Mouse (Mus musculus) midbrain, embryonic 11.5 days (tissue): ENCODE measurements around the gene Camk1d. TPM values are rescaled to one million over a fixed set of nuclear protein-coding genes. Genes with fewer than 3 reads are reported as not detected.
A peak's percentile ranks its signal among the peaks of the same experiment; 100 is the strongest.
"Not testable (repeated sequence)": the region's sequence is repeated elsewhere in the genome, so short reads cannot be mapped to it uniquely, and the experiment has no call there.

Experiments
- ATAC-seq: fragments of 200-750 bp; cut with Nextera tagmentation; 2 replicates; pipeline ENCODE4 v1.8.0; 2017; ENCODE audit warnings: moderate TSS enrichment, moderate library complexity; ENCODE audit not compliant: low FRiP score
- DNase-seq: peaks from one replicate; pipeline ENCODE4 v3.0.0; 2015; ENCODE audit warnings: low spot score; ENCODE audit errors: missing footprints
- H3K27ac ChIP-seq: fragments of 300-500 bp; sonication (generic); 2 replicates; pipeline ENCODE4 v1.5.1; 2014; ENCODE audit warnings: low read depth, low read length
- H3K27me3 ChIP-seq: fragments of 300-500 bp; sonication (generic); 2 replicates; pipeline ENCODE4 v1.6.1; 2014; ENCODE audit warnings: mild to moderate bottlenecking, low read length, moderate library complexity, mixed read lengths; ENCODE audit not compliant: control insufficient read depth, insufficient read depth
- H3K36me3 ChIP-seq: fragments of 300-500 bp; sonication (generic); 2 replicates; pipeline ENCODE4 v1.6.1; 2014; ENCODE audit warnings: mild to moderate bottlenecking, low read length, moderate library complexity, mixed read lengths; ENCODE audit not compliant: control insufficient read depth, insufficient read depth
- H3K4me1 ChIP-seq: fragments of 300-500 bp; sonication (generic); 2 replicates; pipeline ENCODE4 v1.6.1; 2014; ENCODE audit warnings: low read length; ENCODE audit not compliant: control insufficient read depth, insufficient read depth
- H3K4me2 ChIP-seq: fragments of 300-500 bp; sonication (generic); 2 replicates; pipeline ENCODE4 v1.6.1; 2014; ENCODE audit warnings: mild to moderate bottlenecking, moderate library complexity
- H3K4me3 ChIP-seq: fragments of 300-500 bp; sonication (generic); 2 replicates; pipeline ENCODE4 v1.5.1; 2014; ENCODE audit warnings: low read depth, low read length
- H3K9ac ChIP-seq: fragments of 300-500 bp; sonication (generic); 2 replicates; pipeline ENCODE4 v1.6.1; 2014; ENCODE audit warnings: low read length
- H3K9me3 ChIP-seq: fragments of 300-500 bp; sonication (generic); 2 replicates; pipeline ENCODE4 v1.6.1; 2016; ENCODE audit warnings: low read length; ENCODE audit not compliant: control insufficient read depth
- WGBS: fragments of 180-500 bp; shearing (Covaris S2); extraction: QIAGEN DNeasy Blood & Tissue Kit; methylation state at CpG from one replicate; pipeline ENCODE4 v1.1.7; 2014; 5-methylcytosine and 5-hydroxymethylcytosine counted together
- polyA plus RNA-seq: library from polyadenylated mRNA; unstranded; fragments of >200 nt; fragmentation: Nextera tagmentation; extraction: Ambion mirVana; gene quantifications from 2 replicates; pipeline ENCODE4 v1.2.1, GENCODE M21; 2014

Camk1d gene
- polyA plus RNA-seq, 1 experiment from 2014 or later: 2.0 TPM

DNA sequence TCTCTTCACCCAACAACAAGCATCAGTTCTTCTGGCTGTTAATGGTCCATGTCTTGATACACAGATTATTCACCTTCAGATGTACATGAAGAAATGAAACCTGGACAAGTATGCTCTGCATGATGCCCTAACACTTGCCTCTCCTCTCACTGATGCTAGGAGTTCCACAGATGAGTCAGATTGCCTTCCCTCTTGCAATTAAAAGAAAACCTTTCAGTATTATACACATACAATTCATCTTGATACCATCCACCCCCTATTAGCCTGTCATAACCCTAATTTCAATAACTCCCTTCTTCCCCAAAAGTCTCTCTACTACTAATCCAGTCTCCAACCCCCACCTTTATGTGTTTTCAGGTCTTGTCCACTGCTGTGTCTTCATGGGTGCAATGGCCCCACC lies 321.4 kb downstream of the Camk1d start:
- no peaks in the 10 kb centered on the region for H3K4me1 ChIP-seq
- no peaks in the 10 kb centered on the region for H3K27me3 ChIP-seq
- no peak overlapping the region for H3K4me2 ChIP-seq
- no peaks in the 10 kb centered on the region for H3K9me3 ChIP-seq
- no peak overlapping the region for H3K9ac ChIP-seq
- no peaks in the 10 kb centered on the region for H3K36me3 ChIP-seq
- ATAC-seq: no peak
- H3K27ac ChIP-seq: no peak overlapping the region
- DNase-seq: no peak
- H3K4me3 ChIP-seq: no peak overlapping the region

DNA sequence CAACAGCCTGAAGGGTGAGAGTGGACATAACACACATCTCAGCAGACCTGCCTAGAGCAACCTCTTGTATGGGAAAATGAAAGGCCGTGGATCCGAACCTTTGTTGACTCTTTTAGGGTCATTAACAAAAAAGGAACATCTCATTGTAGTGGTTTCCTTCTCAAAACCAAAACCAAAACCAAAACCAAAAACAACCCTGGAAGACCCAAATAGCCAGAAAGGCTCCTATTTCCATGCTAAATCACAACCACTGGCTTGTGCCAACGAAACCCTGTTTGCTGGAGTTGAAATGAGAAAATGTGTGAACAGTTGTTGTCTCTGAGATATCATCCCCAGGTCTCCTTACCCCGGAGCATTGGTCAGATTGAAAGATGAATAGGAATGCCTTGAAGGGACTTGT lies 321.8 kb downstream of the Camk1d start:
- Histone ChIP-seq H3K4me1 (no peaks in the 10 kb centered on the region), H3K4me3 (no peak overlapping the region), H3K36me3 (no peaks in the 10 kb centered on the region), H3K9me3 (no peaks in the 10 kb centered on the region), H3K9ac (no peak overlapping the region), H3K27me3 (no peaks in the 10 kb centered on the region), H3K27ac (no peak overlapping the region), H3K4me2 (no peak overlapping the region)
- DNase-seq (no peak), ATAC-seq (no peak)
- 90% methylated on average over 4 of the region's 4 CpGs for WGBS

DNA sequence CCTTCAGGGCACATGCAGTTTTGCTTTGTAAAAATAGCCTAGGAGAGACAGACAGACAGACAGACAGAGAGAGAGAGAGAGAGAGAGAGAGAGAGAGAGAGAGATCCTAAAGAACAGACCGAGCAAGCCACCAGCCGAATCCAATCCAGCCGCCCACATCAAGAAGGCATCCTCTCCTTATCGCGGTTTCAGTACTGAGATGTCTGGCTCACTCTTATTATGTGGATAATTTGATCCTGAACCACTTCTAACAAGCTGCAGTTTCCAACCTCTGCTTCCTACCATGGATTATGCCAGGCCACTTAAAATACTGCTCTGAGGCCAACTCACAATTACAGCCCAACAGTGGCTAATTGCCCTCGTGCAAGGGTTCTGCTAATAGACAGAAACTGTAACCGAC lies 325.9 kb downstream of the Camk1d start:
- no peaks in the 10 kb centered on the region for H3K4me1 ChIP-seq
- no peaks in the 10 kb centered on the region for H3K27me3 ChIP-seq
- DNase-seq (no peak), ATAC-seq (no peak)
- 88% methylated on average over 7 of the region's 7 CpGs for WGBS
- no peak overlapping the region for H3K4me3 ChIP-seq
- no peak overlapping the region for H3K4me2 ChIP-seq
- H3K9ac ChIP-seq: no peak overlapping the region
- no peaks in the 10 kb centered on the region for H3K9me3 ChIP-seq
- no peak overlapping the region for H3K27ac ChIP-seq
- no peaks in the 10 kb centered on the region for H3K36me3 ChIP-seq

DNA sequence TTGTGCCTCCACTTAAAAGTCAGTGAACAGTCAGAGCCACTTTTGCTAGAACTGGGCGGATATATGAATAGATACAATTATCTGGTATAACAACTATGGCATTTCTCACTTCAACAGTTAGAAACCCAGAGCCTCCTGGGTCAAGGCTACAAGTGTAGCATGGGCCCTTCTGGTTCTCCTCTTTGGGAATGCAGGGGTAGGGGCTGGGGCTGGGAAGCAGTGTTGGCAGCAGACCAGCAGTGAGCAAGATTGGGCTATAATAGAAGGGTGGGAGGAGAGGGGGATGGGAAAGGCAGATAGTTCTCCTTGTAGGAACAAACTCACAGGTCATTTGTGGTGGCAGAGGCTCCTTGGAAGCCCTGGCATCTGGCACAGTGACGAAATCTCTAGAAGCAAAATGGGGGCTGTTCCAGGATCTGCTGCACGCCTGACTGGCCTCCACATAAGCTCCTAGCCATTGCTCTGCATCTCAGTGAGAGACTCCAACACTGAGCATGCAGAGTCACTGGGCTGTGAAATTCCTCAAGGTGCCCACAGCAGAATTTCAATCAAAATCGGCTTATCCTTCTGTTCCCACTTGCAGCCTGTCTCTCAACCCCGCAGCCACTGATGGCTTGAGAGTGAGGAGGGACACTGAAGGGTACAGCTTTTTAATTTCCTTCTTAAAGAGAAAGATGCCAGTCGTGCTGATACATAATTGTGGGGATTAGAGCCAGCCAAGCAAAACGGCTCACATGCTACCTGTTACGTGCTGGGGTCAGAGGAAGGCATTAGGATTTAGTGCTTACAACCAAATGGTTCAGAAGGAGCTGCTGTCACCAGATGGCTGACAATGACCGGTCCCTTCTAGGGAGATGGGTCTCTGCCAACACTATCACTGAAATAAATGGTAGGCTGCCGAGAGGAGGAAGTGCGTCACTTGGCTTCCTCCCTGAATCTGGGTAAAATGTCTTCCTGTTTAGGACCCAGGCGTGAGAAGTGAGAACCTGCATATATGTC lies 332.3 kb downstream of the Camk1d start:
- H3K4me1 ChIP-seq: peaks cover 7% of the 10 kb centered on the region; the same call in 1 of the 2 replicates
- H3K9ac ChIP-seq: no peak overlapping the region
- H3K27ac ChIP-seq: no peak overlapping the region
- no peaks in the 10 kb centered on the region for H3K27me3 ChIP-seq
- ATAC-seq (peak; percentile 54), DNase-seq (peak; percentile 89)
- no peak overlapping the region for H3K4me3 ChIP-seq
- H3K9me3 ChIP-seq: no peaks in the 10 kb centered on the region
- 26% methylated on average over 12 of the region's 12 CpGs for WGBS
- no peak overlapping the region for H3K4me2 ChIP-seq
- no peaks in the 10 kb centered on the region for H3K36me3 ChIP-seq

DNA sequence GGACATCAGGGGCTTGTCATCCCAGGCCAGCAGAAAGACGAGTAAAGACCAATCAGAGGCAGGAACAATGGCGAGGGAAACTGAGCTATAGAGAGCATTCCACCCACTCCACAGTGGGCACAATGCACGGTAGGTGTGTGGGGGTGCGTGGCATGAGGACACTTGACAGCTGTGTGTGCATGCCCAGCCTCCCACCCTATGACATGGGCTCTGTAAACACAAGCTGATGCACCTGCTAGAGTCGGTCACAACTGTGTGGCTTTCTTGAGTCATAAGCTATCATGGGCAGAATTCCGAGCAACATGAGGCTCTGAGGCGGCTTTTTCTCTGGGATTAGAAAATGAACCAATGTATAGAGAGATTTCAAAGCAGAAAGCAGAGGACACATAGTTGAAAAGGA lies 333.3 kb downstream of the Camk1d start:
- Histone ChIP-seq H3K27me3 (no peaks in the 10 kb centered on the region), H3K27ac (no peak overlapping the region), H3K9me3 (no peaks in the 10 kb centered on the region), H3K4me1 (peaks cover 7% of the 10 kb centered on the region; the same call in 1 of the 2 replicates), H3K4me2 (no peak overlapping the region), H3K4me3 (no peak overlapping the region), H3K9ac (no peak overlapping the region), H3K36me3 (no peaks in the 10 kb centered on the region)
- ATAC-seq (no peak), DNase-seq (no peak)
- 65% methylated on average over 7 of the region's 7 CpGs for WGBS

DNA sequence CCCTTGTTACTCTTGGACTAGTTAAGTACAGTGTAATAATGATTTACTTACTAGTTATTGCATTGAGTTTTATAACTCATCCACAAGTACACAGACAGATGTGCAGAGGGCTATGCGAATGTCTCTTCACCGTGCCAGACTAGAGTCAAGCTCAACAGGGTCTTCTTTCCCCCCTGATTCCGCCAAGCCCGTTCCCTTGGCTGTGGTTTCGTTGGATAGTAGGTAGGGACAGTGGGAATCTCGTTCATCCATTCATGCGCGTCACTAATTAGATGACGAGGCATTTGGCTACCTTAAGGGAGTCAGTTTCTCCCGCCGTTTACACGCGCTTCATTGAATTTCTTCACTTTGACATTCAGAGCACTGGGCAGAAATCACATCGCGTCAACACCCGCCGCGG lies 335.4 kb downstream of the Camk1d start:
- not testable (repeated sequence) for H3K4me3 ChIP-seq, H3K27me3 ChIP-seq, H3K9me3 ChIP-seq, H3K9ac ChIP-seq, ATAC-seq, H3K27ac ChIP-seq, H3K36me3 ChIP-seq, H3K4me2 ChIP-seq, H3K4me1 ChIP-seq
- 57% methylated on average over 18 of the region's 18 CpGs for whole genome bisulfite sequencing
- DNase-seq: peak; percentile 93

DNA sequence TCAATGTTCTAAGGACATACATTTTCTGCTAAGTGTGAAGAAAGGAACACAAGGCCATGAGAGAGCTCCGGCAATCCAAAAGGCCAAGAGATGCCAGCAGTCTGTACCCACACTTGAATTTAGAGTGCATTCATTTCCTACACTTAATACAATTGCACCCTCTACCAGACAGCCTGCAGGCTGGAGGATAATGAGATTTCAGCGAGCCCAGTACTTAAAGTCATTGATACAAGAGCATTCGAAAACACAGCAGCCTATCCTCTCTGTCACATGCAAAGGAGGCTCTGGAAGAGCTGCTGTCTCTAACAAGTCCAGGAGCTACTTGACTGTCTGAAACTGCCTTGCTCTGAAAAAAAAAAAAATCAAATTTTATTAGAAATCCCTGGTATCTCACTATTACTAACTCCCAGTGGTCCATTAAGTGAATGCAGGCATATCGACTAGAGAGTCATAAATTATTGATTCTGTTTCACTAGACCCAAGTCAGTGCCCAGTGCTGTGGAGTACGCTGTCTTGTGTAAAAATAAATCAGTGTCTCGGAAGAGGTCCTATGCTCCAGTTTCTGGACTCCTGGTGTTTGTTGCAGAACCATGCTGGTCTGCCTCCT lies 336.1 kb downstream of the Camk1d start:
- WGBS: 70% methylated on average over 6 of the region's 6 CpGs
- H3K27me3 ChIP-seq: no peaks in the 10 kb centered on the region
- H3K36me3 ChIP-seq: no peaks in the 10 kb centered on the region
- no peak overlapping the region for H3K9ac ChIP-seq
- no peak overlapping the region for H3K27ac ChIP-seq
- ATAC-seq: no peak
- no peak overlapping the region for H3K4me2 ChIP-seq
- no peaks in the 10 kb centered on the region for H3K9me3 ChIP-seq
- peak; percentile 84 for DNase-seq
- H3K4me3 ChIP-seq: no peak overlapping the region
- H3K4me1 ChIP-seq: peaks cover 7% of the 10 kb centered on the region; the same call in 1 of the 2 replicates

DNA sequence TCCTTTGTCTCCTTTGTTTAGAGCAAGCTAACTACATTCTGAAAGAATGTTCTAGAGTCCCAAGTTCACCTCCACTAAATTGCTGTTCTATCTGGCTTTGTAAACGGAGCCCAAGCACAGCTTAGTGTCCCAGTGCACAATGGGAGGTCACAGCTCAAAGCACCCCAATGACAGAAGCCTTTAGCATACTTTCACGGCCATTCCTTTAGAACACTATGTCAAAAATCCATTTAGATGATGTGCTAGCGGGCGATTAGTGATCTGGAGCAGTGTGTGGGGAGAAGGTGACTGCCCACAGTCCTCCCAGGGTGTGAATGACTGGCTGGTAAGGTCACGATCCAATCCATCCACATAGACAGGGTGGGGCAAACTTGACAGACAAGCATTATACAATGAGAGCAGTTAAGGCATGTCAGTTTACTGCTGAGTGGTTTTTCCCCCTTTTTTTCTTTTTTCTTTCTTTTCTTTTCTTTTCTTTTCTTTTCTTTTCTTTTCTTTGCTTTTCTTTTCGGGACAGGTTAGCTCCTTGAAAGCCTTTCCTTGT lies 341.4 kb downstream of the Camk1d start:
- Histone ChIP-seq H3K4me2 (no peak overlapping the region), H3K4me1 (no peaks in the 10 kb centered on the region), H3K27ac (no peak overlapping the region), H3K27me3 (no peaks in the 10 kb centered on the region), H3K36me3 (no peaks in the 10 kb centered on the region), H3K9ac (no peak overlapping the region), H3K4me3 (no peak overlapping the region), H3K9me3 (no peaks in the 10 kb centered on the region; the same call in 1 of the 2 replicates)
- ATAC-seq (no peak), DNase-seq (no peak)
- WGBS: 43% methylated on average over 6 of the region's 6 CpGs

DNA sequence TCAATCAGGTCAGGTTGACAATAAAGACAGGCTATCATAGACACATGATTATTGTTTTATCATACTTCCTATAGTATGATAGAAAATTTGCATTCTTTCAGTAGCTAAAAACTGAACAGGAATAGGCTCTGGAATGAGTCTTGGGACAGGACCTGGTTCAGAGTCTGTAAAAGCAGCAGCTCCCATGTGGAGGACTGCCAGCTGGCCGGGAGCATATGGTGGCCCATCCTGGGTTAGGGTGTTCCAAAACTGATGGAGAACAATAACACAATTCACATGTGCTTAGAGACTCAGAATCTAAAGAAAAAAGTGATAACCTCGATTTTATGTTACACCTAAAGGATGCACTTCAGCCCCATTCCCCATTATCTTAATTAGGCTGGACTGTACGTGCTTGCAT lies 343.0 kb downstream of the Camk1d start:
- H3K9me3 ChIP-seq: no peaks in the 10 kb centered on the region; the same call in 1 of the 2 replicates
- no peak overlapping the region for H3K9ac ChIP-seq
- H3K4me3 ChIP-seq: no peak overlapping the region
- no peak overlapping the region for H3K4me2 ChIP-seq
- no peak for DNase-seq
- 84% methylated on average over 3 of the region's 3 CpGs for WGBS
- ATAC-seq: no peak
- no peaks in the 10 kb centered on the region for H3K36me3 ChIP-seq
- no peak overlapping the region for H3K27ac ChIP-seq
- no peaks in the 10 kb centered on the region for H3K4me1 ChIP-seq
- no peaks in the 10 kb centered on the region for H3K27me3 ChIP-seq
